Mouse (Mus musculus): ENCODE results near the gene Ctdsp1. TPM values are rescaled to one million over a fixed set of nuclear protein-coding genes. Genes with fewer than 3 reads are reported as not detected.

Ctdsp1 gene
- polyA plus RNA-seq, 1 experiment from 2014 or later, result 82.0 TPM

DNA sequence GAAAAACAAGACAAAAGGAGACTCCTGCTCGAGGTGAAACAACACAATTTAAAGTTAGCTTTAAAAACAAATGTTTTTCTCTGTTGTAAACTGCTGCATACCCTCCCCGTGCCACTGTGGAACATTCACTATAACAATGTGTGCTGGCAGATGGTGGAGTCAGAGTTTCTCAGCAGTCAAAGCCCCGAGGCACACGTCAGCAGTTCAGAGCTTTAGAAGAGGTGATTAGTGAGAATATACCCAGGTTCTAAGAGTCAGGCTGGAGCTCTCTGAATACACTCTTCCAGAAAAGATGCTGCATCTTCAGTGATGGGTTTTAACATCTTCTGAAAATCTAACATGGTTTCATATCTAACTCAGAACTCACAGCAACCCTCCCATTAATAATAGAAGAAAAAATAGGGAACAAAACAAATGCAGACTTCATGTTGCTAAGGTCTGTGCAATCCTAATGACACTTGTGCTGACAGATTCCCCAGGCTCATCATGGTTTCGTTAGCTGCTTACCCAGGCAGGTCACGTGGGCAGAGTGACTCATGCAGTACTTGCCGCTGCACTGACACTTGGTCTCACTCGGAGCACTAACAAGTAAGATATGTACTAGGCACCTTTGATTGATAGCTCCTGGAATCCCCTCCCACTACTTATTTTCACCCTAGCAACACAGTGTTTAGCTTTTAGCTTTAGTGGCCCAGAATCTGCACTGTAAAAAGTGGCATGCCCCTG lies 46.6 kb downstream of the Ctdsp1 start:
- no peak for ATAC-seq (replicated peaks; ENCODE audit: low FRiP score)
- Histone ChIP-seq H3K4me2 (no peak overlapping the region), H3K4me3 (replicated peaks) (no peak overlapping the region), H3K9ac (no peak overlapping the region), H3K4me1 (no peaks in the 10 kb centered on the region), H3K27me3 (no peaks in the 10 kb centered on the region), H3K9me3 (replicated peaks) (no peaks in the 10 kb centered on the region), H3K36me3 (peaks cover 92% of the 10 kb centered on the region), H3K27ac (no peak overlapping the region)
- WGBS, result 71% methylated on average over 8 of the region's 8 CpGs

DNA sequence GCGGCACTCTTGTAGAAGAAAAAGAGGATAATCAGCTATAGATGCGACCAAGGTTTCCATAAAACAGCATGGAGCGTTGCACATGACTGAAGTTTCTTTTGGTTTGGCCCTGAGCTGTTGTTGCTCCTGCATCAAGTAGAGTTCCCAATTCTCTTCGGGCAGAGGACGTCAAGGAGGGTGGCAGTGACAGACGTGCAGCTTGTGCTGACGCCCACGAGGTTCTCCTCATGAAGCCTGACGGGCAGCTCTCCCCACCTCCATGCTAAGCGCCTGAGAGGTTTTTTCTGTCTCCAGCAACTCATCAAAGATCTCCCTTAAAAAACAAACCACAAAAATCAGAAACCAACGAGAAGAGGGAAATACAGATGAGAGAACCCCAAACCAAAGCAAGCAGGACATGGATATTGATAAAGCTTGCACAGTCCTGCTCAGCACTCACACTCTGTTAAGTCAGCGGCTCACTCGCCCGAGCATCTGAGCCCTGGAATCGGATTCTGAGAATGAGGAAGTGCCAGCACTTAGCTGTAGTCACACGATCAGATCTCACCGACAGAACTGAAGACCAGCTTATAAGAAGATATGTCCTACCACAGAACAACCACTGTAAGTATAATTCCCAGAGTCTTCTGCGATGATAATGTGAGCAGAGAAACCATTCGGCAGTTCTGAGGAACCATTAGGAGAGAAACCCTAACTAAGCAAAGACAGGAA lies 48.0 kb downstream of the Ctdsp1 start:
- WGBS, result 89% methylated on average over 19 of the region's 19 CpGs
- Histone ChIP-seq H3K36me3 (peaks cover 91% of the 10 kb centered on the region), H3K9me3 (replicated peaks) (no peaks in the 10 kb centered on the region), H3K27me3 (no peaks in the 10 kb centered on the region), H3K9ac (no peak overlapping the region), H3K4me1 (no peaks in the 10 kb centered on the region), H3K4me3 (replicated peaks) (no peak overlapping the region), H3K27ac (no peak overlapping the region), H3K4me2 (no peak overlapping the region)
- no peak for ATAC-seq (replicated peaks; ENCODE audit: low FRiP score)

DNA sequence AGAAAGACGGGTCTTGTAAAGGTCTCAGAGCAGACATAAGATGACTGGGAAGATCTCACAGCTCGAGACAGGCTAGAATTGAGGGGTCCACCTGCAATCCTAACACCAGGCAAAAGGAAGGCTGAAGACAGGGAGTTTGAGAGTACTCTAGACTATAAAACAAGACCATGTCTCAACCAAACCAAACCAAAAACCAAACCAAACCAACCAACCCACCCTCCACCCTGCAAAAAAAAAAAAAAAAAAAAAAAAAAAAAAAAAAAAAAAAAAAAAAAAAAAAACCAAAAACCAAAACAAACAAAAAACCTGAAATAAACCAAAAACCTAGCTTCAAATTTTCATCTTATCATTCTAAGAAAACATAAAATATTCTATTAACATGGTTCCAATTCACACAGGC lies 53.2 kb downstream of the Ctdsp1 start:
- Histone ChIP-seq H3K27me3 (no peaks in the 10 kb centered on the region), H3K4me3 (replicated peaks) (no peak overlapping the region), H3K9ac (no peak overlapping the region), H3K36me3 (peaks cover 86% of the 10 kb centered on the region), H3K4me2 (no peak overlapping the region), H3K9me3 (replicated peaks) (no peaks in the 10 kb centered on the region), H3K27ac (no peak overlapping the region), H3K4me1 (no peaks in the 10 kb centered on the region)
- 84% methylated on average over 2 of the region's 2 CpGs for WGBS
- no peak for ATAC-seq (replicated peaks; ENCODE audit: low FRiP score)

MicroRNA genes within 50 kb of the gene (microRNA counts, 519-probe panel; counts per million panel counts)
- 2,943 counts per million, percentile 76 among the panel's probes with 10 or more counts for microRNA mmu-miR-26b

Small RNAs within 50 kb of the gene (microRNA-seq; reads per million reads assigned to microRNA genes)
- 29,098 reads per million, percentile 98 among the genes with 10 or more reads in this experiment for gene Mir26b

Other genes with a start within 250 kb of the Ctdsp1 start
- 0.12 and 0.16 TPM in 2 replicates for gene Cxcr2, start 237.5 kb upstream of the Ctdsp1 start, polyA plus RNA-seq (2015; fragmentation: Nextera tagmentation; extraction: Ambion mirVana)
- gene Cxcr1, start 196.9 kb upstream of the Ctdsp1 start, polyA plus RNA-seq (2015; fragmentation: Nextera tagmentation; extraction: Ambion mirVana), result not detected in 2 replicates
- 446 and 449 TPM in 2 replicates for gene Arpc2, start 155.4 kb upstream of the Ctdsp1 start, polyA plus RNA-seq (2015; fragmentation: Nextera tagmentation; extraction: Ambion mirVana)
- 1.7 and 2.1 TPM in 2 replicates for gene Gpbar1, start 113.0 kb upstream of the Ctdsp1 start, polyA plus RNA-seq (2015; fragmentation: Nextera tagmentation; extraction: Ambion mirVana)
- gene Aamp, start 106.8 kb upstream of the Ctdsp1 start, polyA plus RNA-seq (2015; fragmentation: Nextera tagmentation; extraction: Ambion mirVana), result 267 and 283 TPM in 2 replicates
- 138 and 139 TPM in 2 replicates for gene Pnkd, start 106.6 kb upstream of the Ctdsp1 start, polyA plus RNA-seq (2015; fragmentation: Nextera tagmentation; extraction: Ambion mirVana)
- gene Tmbim1, start 85.9 kb upstream of the Ctdsp1 start, polyA plus RNA-seq (2015; fragmentation: Nextera tagmentation; extraction: Ambion mirVana), result 25.6 and 31.2 TPM in 2 replicates
- 0.67 and 0.82 TPM in 2 replicates for gene Catip, start 29.4 kb upstream of the Ctdsp1 start, polyA plus RNA-seq (2015; fragmentation: Nextera tagmentation; extraction: Ambion mirVana)
- 3.8 and 5.9 TPM in 2 replicates for gene Slc11a1, start 16.3 kb upstream of the Ctdsp1 start, polyA plus RNA-seq (2015; fragmentation: Nextera tagmentation; extraction: Ambion mirVana)
- 11.5 and 12.3 TPM in 2 replicates for gene Vil1, start 17.9 kb downstream of the Ctdsp1 start, polyA plus RNA-seq (2015; fragmentation: Nextera tagmentation; extraction: Ambion mirVana)
- gene Cnot9, start 114.5 kb downstream of the Ctdsp1 start, polyA plus RNA-seq (2015; fragmentation: Nextera tagmentation; extraction: Ambion mirVana), result 71.9 and 72.3 TPM in 2 replicates
- 0.53 and 1.3 TPM in 2 replicates for gene Plcd4, start 151.4 kb downstream of the Ctdsp1 start, polyA plus RNA-seq (2015; fragmentation: Nextera tagmentation; extraction: Ambion mirVana)
- 33.2 and 34.3 TPM in 2 replicates for gene Usp37, start 152.8 kb downstream of the Ctdsp1 start, polyA plus RNA-seq (2015; fragmentation: Nextera tagmentation; extraction: Ambion mirVana)
- gene Zfp142, start 196.7 kb downstream of the Ctdsp1 start, polyA plus RNA-seq (2015; fragmentation: Nextera tagmentation; extraction: Ambion mirVana), result 7.5 and 8.4 TPM in 2 replicates
- gene Bcs1l, start 196.8 kb downstream of the Ctdsp1 start, polyA plus RNA-seq (2015; fragmentation: Nextera tagmentation; extraction: Ambion mirVana), result 15.7 and 17.8 TPM in 2 replicates
- gene Rnf25, start 209.9 kb downstream of the Ctdsp1 start, polyA plus RNA-seq (2015; fragmentation: Nextera tagmentation; extraction: Ambion mirVana), result 40.7 and 43.4 TPM in 2 replicates
- gene Stk36, start 209.9 kb downstream of the Ctdsp1 start, polyA plus RNA-seq (2015; fragmentation: Nextera tagmentation; extraction: Ambion mirVana), result 7.6 and 8.8 TPM in 2 replicates

Data from kidney, embryonic 15.5 days (tissue).